Mouse (Mus musculus): ENCODE measurements around the gene Tomt.
"Not testable (repeated sequence)": the region's sequence is repeated elsewhere in the genome, so short reads cannot be mapped to it uniquely, and the experiment has no call there.

Tomt gene

DNA sequence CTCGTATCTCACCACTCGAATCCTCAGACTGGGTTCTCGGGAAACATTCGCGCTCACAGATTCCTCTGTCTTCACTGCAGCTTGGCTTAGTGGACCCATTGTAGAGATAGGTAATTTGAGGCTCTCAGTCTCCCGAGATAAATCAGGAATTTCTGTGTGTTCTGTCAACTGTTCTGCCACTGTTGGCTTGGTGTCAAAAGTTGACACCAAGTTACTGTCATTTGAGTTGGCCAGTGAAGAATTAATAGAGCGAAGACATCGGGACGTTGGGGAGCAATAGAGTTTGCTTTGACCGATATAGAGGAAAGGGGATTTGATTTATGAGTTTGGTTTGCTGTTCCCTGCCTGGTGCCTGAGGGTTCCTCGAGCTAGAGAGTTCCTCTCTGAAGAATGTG, at the start of gene Tomt:
TSS of gene Tomt (minus strand) at position 73 of the 395 bp plus-strand sequence.
- DNase-seq: no peak

DNA sequence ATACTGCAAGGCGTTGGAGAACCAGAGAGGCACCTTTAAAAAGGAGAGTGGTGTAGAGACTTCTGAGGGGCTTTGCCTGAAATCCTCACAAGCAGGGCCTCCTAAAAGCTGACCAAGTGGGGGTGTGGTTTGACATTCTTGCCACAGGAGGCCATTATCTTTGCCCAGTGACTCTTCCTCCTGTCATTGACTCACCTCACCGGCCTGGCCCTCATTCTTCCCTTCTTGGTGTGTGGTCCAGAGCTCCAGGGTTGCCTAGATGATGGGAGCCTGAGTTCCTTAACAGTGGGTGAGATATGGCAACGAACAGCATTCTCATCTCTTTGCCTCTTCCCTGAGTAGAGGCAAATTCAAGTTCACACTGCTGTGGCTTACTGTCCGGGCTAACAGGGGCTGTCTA, 49.7 kb upstream of the Tomt start:
- DNase-seq: no peak

DNA sequence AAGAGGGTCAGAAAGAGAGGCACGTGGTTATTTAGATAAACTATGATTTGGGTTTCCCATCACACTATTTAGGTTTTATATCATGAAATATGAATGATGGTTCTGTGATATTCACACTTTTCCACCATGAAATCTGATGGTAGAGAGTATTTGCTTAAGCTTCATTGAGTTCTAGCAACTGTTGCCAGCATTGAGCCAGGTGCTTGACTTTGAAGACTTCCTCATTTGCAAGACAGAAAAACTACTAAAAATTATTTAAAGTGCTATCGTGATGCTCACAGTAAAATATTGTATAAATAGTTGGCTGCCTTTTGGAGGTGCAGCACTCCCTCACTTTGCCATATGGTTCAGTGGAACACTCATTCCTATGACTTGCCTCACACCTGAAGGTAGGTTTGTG, 49.1 kb upstream of the Tomt start:
- no peak for DNase-seq

DNA sequence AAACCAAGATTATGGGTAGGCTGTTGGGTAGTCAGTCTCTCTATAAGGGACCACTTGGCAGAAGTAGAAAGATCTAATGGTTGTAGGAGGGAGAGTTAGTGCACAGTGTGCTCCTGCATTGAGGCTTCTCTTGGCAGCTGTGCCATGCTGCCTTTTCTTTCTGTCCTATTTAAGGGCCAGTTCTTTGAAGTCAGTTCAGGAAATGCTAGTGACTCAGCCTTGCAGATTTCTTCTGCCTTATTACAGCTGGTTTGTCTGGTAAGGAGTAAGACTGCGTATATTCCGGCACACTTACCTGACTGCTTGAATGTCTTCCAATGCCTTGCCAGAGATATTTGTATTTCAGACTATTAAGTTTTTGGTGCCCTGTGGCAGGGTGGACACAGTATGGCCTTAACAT, 48.0 kb upstream of the Tomt start:
- no peak for DNase-seq

DNA sequence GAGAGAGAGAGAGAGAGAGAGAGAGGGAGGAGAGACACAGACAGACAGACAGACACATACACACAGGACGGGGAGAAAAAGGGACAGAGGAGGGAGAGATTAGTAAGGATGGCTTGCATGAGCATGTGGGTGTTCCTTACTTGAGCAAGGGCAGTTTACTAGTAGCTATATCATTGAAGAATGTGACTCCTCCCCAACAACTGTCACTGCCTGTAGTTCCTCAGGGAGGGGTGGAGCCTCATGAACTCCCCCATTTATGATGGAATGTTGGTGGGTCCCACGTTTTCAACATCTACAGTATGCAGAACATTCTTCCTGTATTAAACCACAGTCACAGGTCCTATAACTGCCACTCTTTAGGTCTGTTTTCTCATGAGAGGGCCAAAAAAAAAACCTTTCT, 45.9 kb upstream of the Tomt start:
- no peak for DNase-seq

DNA sequence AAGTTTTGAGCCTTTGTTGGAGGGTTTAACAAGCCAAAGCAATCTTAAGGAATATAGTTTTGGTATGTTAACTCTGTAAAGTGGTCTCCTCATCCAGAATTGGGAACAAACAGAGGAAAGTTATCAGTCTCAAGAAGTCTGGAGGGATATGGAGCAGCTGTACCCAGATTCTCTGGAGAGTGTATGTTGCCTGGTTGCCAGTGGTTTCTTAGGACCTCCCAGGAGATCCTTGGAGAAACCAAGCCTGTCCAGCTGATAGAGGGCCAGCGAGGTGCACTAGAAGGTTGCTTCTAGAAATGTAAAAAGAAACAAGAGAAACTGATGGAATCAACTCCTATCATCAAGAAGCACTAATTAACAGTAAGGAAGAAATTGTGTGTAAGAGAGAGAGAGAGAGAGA, 45.5 kb upstream of the Tomt start:
- DNase-seq: no peak

DNA sequence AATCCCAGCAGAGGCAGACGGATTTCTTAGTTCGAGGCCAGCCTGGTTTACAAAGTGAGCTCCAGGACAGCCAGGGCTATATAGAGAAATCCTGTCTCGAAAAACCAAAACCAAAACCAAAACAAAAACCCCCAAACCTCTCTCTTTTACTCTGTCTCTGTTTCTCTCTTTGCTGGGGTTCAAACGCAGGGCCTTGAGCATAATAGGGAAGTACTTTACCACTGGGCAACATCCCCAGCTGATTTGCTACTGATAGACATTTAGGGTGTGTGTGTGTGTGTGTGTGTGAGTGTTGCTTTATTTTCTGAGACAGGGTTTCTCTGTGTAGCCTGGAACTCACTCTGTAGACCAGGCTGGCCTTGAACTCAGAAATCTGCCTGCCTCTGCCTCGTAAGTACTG, 42.8 kb upstream of the Tomt start:
- DNase-seq: not testable (repeated sequence)

DNA sequence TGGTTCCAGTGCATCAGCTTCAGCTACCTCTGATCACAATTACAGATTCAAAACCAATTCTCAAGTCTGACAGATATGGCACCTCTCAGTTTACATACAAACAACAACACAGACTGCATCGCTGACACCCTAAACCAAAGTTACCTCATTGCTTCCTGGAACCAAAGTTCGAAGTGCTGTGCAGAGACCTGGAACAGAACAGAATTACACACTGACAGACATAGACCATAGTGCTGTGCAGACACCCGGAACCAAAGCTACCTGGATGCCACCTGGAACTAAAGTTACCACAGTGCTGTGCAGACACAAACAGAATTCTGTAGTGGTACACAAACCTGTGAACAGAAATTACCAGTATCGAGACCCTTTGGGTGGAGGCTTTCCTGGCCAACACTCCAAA, 33.6 kb upstream of the Tomt start:
- DNase-seq: no peak

DNA sequence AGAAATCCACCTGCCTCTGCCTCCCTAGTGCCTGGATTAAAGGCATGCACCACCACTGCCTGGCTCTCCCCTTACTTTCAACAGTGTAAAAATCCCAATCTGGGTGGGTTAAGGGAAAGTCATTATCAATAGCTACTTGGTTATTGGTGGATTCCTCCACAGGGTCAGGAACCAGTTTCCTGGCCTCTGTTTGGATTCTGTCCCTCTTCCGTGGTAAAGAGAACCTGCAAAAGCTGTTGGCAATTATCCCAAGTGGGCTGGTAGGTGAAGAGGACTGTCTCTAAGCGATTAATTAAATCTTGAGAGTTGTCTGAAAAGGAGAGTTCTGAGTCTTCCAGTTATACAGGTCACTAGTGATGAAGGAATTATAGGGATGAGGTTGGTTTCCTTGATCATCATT, 32.2 kb upstream of the Tomt start:
- no peak for DNase-seq

DNA sequence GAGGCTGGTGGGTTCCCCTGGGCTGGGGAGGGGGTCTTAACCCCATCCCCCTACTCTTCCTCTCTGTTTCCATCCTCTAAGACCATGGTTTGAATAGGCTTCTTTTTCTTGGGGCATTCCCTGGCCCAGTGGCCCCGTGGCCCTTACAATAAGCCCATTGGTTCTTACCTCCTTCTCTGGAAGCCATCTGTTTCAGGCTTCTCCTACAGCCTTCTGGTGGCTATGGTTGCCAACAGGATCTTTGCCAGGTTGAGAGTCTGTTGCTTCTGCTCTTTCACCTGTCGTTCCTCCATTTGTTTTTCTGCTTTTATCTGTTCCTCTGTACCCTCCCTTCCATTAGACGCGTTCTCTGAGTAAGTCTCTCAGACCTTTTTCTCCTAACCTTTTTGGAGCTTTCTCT, 31.4 kb upstream of the Tomt start:
- DNase-seq: no peak

DNA sequence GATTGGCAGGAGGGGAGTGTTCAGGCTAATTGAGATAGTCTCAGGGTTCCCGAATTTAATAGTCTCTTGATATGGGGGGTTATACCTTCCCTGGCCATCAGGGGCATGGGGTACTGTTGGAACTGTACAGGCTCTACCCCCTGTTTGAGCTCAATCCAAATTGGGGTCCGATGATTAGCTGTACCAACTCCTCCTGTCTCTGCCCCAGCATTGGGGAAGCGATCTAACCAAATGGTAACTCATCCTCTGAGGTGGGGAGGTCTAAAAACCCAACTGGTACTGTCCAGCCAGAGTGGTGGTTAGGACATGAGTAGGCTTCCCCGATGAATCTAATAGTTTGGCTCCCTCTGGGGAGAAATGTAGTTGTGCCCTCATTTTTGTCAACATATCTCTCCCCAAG, 30.8 kb upstream of the Tomt start:
- no peak for DNase-seq

DNA sequence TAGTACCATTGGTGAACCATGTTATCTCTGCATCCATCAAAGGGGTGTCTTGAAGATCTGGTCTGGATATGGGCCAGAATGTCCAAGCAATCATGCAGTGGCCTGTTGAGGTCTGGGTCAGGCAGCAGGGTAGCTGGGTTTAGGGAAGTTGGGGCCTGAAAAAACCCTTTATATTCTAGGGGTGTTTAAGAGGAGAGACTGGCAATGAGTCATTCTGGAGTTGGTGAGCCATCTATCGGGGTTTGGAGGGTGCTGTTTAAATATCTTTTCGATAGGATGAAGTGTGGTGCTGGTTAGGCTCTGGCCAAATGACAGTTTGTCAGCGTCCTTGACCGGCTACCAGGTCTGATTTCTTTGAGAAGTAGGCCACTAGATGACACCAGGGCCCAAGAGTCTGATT, 29.8 kb upstream of the Tomt start:
- DNase-seq: no peak

DNA sequence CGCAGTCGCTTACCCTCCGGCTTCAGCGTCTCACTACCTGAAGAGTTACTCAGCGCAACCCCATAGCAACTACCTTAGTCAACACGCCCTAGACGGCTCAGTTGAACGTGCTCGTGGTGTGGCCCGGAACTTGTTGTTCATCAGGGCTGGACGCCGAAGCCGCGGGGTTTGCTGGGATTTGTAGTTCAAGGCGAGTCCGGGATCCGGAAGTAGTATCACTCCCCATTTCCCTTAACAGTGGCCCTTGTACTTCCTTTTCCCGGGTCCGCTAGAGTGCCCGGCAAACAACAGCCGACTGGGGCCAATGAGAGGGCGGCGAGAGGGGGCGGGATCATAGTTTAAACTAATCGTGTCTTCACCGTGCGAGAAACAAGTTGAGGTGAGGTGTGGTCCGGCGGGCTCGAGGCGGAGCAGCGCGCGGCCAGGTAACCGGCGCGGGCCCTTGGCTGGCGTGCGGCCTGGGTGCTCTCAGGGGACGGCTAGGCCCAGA, 27.6 kb upstream of the Tomt start, which contains the start of the genes Lrrc51 and Numa1:
TSS of gene Lrrc51 (minus strand) at position 145 of the 490 bp plus-strand sequence.
TSS of gene Numa1 (plus strand) at position 361 of the 490 bp plus-strand sequence.
- peak; percentile 98 for DNase-seq

DNA sequence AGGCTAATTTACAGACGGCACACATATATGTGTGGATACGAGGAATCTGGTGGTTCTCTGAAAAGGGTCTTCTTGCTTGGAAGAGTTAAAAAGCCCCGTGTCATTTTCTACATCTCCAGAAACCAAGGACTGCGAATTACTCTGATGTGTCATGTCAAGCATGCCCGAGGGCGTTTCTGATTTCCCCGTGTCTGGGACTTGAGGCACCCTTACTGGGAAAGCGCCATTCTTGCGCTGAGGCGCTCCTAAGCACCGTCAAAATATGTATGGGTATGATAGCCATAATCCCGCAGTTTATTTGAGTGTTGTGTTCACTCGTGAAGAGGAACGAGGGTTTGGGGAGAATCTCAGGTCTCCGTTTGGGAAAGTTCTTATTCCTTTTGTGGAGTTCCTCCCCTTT, 27.1 kb upstream of the Tomt start:
- DNase-seq: no peak

DNA sequence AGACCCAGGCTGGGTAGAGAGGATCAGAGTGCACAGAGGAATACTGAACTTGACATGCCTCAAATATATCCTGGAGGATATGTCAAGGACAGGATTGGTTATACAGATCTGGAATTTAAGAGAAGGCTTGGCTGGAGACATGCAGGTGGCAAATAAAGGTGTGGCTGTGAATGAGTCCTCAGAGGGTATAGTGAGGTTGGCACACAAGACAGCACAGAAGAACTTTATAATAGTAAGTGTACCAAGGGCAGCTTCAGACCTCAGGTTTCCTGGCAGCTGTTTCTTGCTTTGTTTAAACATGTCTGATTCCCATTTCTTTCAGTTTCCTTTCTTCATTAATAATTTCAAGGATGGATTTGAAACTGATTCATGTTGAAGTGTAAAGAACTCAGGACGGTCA, 26.4 kb upstream of the Tomt start:
- DNase-seq: no peak

DNA sequence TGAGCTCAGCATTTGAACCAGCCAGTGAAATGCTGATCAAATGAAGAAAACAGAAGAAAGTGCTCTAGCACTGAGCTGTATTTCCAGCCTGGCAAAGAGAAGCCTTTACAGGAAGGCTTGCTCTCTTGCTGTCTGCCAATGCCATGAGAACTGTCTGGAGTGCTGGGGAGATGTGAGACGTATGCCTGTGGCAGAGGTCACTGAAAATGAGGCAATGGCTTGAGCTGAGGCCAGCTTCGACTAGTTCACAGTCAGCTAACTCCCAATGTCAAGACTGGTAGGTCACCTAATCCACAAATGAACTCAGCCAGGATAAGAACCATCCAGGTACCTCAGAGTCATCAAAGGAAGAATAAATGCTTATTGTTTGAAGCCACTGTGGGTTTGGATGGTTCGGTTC, 21.9 kb upstream of the Tomt start:
- no peak for DNase-seq

DNA sequence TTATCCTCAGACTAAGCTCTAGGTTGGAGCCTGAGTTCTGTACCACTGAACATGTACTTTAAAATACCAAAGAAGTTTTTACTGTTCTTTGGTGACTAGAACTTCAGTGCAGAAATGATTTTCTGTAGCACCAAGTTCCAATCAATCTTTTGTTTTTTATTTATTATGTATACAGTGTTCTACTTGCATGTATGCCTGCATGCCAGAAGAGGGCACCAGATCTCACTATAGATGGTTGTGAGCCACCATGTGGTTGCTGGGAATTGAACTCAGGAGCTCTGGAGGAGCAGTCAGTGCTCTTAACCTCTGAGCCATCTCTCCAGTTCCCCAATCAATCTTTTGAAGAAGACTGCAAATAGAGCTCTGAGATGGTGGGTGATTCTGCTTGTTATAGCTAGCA, 19.7 kb upstream of the Tomt start:
- DNase-seq: not testable (repeated sequence)

DNA sequence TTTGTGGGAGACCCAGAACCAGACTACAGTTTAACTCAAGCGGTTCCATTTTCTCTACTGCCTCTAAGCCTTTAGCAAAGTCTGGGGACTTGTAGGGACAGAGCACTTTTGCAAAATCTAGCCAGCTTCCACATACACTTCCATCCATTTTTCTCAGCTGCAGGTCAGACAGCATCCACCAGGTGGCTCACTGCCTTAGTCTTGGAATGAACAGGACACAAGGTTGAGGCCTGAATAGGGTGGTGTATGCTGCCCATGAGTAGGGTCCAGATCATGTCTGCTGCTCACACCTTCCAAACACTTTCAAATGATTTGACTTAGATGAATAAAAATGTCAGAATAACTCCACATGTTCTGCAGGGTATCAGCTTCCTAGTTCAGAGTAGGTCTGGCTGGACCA, 11.9 kb upstream of the Tomt start:
- peak; percentile 82 for DNase-seq

DNA sequence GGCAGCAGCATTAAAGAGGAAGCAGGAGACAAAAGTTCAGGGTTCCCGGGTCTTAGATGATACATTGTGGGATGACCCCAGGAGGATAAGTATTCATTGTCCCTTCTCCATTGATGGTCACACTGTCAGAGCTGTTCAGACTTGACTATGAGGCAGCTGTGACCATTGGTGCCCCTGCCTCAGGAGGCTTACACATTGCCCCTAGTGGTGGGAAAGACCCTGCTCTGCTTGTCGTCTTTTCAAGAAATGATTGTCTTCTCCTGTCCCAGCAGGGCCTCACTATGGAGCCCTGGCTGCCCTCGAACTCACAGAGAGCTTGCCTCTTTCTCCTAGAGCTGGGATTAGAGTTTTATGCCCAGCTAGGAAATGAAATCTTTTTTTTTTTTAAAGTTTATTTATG, 5.8 kb upstream of the Tomt start:
- peak; percentile 34 for DNase-seq

DNA sequence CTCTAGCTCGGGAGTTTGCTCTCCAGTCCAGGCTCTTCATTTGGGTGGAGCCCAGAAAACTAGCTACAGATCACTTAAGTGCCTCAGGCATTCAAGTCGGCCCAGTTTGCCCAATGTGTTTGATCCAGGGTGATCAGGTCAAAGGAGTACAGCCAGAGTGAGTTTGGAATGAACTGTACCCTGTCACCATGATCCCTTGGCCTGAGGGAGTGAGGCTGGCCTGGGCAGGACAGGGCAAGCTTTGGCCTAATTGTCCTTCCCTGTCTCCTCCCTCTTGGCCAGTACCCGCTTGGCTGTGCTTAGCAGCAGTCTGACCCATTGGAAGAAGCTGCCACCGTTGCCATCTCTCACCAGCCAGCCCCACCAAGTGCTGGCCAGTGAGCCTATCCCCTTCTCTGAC, 4.0 kb upstream of the Tomt start:
- DNase-seq: no peak

DNA sequence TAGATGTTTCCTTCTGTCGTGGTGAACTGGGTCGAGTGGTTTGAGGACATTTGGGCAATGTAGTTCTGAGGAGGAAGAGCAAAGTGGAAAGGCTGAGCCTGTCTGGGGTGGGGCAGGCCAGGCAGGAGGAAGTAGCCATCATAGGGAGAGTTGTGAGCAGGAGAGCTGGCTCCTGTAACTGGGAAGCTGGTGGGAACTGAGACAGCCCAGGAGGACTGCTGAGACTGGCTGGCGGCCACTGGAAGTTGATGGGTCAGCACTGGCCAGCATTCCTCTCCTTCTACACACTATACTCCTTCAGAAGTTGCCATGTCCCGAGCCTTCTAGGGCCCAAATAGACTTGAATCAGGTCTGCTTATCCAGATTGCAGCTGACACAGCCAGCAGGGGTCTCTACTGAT, 2.2 kb upstream of the Tomt start:
- DNase-seq: no peak

DNA sequence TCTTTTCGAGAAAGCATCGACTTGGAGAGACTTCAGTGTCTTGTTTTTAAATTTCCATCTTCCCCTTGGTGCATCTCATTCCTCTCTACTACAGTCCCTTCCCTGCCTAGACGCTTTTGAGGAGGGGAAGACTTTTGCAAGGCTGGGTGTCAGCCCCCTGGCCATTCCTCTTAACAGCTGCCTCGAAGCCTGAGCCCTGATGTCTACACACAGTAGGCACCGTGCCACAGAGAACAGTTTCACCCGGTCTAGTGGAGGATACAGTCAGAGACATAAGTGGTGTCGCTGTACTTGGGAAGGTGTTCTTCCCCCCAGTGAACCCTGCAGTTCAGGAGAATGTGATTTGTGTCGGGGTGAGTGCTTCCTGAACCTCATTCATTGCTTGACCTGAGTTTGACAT, 537 bp upstream of the Tomt start:
- DNase-seq: no peak

DNA sequence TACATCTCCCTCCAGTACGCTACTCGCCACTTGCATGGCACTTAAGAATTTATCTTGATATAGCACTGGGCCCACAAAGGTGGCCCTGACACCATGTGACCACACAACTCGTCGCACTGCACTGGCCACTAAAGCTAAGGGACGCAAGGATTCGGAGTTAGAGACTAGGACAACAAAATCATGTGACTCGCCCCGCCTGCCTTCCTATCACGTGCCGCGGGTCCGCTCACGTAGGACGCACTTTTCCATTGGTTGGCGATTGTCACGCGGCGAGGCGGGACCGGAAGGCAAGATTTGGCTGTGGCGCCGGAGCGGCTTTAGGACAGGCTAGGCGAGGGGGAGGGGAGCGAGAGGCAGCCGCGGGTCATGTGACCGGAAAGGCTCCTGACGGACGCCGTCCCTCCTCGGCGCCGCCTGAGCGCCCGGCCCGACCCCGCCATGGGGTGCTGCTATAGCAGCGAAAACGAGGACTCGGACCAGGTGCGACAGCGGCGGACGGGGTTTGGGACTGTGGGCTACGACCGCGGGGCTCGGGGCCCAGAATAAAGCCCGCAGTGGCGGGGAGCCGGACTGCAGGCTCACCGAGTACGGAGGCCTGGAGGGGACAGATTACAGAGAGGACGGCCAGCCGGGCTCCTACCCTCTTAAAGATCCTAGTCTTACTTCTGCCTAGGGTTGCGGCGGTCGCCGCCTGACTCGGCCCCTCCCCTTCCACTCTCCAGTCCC, 435 bp downstream of the Tomt start, which contains the start of gene Lamtor1:
TSS of gene Lamtor1 (plus strand) at position 344 of the 726 bp plus-strand sequence.
- peak; percentile 100 for DNase-seq

DNA sequence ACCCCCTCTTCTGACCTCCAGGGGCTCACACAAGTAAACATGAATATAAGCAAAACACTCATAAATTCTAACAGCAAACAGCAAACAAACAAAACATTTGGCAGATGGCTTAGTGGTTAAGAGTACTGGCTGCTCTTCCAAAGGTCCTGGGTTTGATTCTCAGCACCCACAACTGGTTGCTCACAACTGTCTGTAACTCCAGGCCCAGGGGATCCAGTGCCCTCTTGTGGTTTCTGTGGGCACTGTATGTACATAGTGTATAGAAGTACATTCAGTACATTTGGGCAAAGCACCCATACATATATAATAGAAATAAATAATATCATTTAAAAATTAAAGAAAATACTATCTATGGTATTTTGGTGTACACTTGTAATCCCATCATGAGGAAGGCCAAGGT, 3.3 kb downstream of the Tomt start:
- DNase-seq: no peak

DNA sequence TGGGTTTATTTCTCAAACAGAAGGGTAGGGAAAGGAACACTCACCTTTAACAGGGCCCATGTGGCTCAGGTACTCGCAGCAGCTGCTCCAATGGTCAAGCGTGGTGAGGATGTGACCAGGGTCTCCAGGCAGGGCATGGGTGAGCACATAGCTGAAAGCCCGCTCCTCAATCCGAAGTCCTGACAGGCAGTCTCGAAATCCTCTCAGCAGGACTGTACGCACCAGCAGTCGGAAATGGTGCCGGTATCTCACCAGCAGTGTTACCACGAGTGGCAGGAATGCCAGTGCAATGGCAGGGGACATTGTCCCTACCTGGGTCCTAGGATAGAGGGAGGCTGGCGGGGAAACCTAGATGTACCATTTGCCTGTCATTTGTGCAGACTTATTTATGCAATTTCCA, 4.2 kb downstream of the Tomt start:
- no peak for DNase-seq
